Mouse (Mus musculus) small intestine, adult 10 weeks (tissue): ENCODE data around the gene Cbx1. TPM values are rescaled to one million over a fixed set of nuclear protein-coding genes. Genes with fewer than 3 reads are reported as not detected.

Experiments
- polyA plus RNA-seq: library from polyadenylated mRNA; stranded (reverse); fragments of 350-450 nt; fragmentation: Illumina TruSeq; extraction: RNeasy Lipid Tissue Mini Kit (QIAGEN cat#74804); gene quantifications from one replicate; pipeline ENCODE4 v1.2.3, GENCODE M21; 2014; ENCODE audit warnings: low replicate concordance

The Cbx1 gene
- 62.8 TPM for polyA plus RNA-seq

DNA sequence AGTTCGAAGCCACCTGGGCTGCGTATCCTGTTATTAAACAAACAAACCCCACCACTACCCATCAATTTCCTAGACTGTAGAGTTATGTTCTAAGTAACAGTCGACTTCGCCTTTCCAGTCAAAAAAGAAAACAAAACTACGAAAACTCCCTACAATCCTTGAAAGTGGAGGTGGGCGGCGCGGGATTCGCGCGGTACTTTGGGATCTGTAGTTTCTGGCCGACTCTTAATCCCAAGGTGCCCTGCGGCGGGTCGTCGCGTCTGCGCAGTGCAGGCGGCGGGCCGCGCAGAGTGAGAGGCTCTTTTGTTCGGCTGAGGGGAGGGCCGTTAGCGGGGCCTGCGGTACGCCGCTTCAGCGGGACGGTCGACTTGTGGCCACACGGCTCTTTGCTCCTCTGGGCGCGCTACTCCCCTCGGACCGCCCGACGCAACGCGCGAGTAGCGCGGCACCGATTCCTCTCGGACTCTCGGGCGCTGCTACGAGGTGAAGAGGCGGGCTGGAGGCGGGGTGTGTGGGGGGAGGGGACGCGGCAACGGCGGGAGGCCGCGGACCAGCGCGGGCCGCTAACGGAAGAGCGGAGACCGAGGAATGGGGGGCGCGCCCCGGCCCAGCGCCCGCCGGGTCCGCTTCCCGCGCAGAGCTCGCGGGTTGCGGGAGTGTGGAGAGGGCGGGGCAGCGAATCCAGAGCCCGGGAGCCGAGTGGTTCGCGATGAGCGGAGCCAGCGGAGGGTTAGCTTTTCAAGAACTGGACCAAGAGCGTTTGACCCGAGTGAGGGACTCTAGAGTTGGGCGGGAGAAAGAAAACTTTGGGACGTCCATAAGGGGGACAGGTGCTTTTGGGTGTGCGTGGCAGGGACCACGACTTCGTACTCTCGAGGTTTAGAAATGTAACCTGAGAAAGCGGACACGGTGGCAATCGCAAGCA, at the start of gene Cbx1:
Cbx1 (plus strand) TSS at position 257 of the 925 bp plus-strand sequence.

DNA sequence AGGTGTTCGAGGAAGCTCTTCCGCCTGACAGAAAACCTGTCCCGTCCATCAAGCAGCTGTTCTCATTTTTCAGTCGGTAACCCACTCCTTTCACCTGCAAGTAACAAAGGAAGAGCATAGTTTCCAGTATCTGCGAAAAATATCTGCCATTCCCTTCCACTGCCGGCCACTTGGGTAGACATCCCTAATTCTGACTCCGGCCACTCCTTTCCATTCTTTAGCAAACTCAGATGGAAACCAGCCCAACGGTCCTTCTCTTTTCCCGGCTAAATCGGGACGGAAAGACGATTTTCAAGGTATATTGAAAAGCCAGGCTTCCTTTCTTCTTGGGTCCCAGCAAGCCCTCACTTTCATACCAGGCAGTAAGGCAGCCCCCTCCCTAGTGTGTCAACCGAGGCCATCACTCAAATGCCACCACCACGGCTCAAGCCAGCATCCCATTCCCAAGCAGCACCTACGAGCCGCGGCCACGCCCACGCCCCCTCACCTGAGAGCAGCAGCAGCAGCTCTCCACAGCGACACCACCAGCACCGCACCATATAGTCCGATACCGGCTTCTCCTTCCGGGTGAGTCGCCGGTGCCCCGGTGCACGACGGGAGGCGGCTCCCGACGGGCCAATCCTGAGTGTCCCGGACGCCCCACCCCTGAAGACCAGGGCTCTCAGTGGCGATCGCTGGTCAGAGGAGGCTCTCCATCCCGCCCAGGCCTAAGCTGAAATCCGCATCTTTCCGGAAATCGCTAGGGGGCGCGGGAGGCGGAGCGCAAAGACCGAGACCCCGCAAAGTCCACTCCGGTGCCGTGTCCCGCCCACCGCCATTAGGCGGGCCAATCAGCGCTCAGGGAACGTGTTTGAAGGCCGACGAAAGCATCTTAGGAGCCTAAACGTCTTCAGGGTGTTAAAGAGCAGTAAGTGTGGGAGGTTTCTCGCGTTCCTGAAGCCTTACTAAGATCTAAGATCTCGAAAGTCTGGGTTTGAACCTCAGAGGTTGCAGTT, 11.7 kb upstream of the Cbx1 start, which contains the start of gene Snx11:
Snx11 (minus strand) TSS at position 592 of the 995 bp plus-strand sequence.

DNA sequence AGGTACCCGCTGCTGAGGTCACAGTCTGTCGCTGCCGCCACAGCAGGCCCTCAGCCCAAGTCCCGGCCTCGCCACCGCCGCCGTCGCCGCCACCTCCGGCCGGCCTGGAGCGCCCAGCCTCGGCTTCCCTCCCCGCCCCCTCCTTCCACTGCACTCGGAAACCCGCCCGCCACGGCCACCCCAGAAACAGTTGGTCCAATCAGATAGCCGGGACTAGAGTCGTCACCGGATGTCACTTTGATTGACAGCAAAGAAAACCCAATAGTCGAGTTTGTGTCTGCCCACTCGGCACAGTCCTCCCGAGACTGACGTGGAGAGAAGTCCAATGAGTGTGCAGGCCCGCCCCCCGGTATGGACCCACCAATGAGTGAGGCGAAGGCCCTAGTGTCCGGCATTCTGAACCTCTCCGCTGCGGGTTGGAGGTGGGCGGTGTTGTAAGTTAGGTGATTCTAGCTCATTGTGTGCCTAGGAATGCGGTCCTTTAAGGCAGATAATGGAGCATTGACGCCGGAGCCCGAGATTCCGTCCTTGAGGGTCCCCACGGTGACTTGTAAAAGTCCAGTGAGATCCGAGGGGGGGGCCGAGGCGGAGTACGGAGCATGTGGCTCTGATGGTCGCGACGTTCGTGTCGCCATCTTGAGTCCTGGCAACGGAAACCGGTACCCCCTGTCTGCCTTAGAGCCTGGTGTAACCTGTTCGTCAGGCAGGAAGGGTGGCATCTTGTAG, 41.0 kb downstream of the Cbx1 start, which contains the start of gene Nfe2l1:
Nfe2l1 (minus strand) TSS at position 156 of the 726 bp plus-strand sequence.

DNA sequence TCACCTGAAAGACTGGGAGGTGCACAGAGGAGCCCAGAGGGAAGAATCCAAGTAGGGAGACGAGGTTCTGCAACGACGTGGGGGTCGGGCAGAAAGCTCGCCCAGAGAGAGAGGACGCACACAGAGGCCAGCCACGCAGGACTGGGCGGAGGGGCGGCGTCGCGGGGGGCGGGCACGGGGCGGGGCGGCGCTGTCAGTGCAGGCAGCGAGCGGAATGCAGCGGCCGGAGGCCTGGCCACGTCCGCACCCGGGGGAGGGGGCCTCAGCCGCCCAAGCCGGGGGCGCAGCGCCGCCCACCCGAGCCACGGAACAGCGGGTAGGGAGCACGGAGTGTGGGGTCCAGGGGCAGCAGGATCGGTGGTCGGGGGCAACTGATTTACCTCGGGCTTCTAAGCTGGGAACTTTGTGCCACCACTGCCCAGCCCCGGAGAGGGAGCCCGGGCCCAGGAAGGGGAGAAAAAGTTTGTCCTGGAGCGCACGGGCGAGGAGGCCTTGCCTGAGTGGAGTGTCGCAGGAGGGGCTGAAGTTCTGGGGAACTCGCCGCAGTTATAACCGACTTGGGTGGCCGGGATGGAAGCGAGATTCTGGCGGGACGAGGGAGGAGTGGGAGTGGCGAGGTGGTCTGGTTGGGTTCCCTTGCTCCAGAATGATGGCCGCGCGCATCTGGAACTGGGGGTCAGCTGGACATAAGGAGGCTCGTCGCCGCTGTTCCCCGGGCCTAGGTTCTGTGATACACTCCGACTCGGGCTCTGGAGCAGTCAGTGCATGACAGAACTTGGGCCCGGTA, 60.9 kb downstream of the Cbx1 start, which contains the start of gene Copz2:
Copz2 (plus strand) TSS at position 190 of the 787 bp plus-strand sequence.

Other genes with a start within 250 kb of the Cbx1 start
- 4.0 TPM for gene Snx11, start 11.6 kb upstream of the Cbx1 start, polyA plus RNA-seq
- 9.8 TPM for gene Nfe2l1, start 40.8 kb downstream of the Cbx1 start, polyA plus RNA-seq
- 0.63 TPM for gene Copz2, start 60.7 kb downstream of the Cbx1 start, polyA plus RNA-seq
- gene Cdk5rap3, start 127.4 kb downstream of the Cbx1 start, polyA plus RNA-seq, result 13.2 TPM
- 20.3 TPM for gene Prr15l, start 139.0 kb downstream of the Cbx1 start, polyA plus RNA-seq
- gene Pnpo, start 154.9 kb downstream of the Cbx1 start, polyA plus RNA-seq, result 9.4 TPM
- 3.3 TPM for gene Sp2, start 193.8 kb downstream of the Cbx1 start, polyA plus RNA-seq
- 0.19 TPM for gene Sp6, start 224.3 kb downstream of the Cbx1 start, polyA plus RNA-seq
- not detected for gene Scrn2, start 240.8 kb downstream of the Cbx1 start, polyA plus RNA-seq